Mouse (Mus musculus) megakaryocyte, embryonic 14.5 days (primary cell): ENCODE measurements around the gene Rps6ka5. TPM values are rescaled to one million over a fixed set of nuclear protein-coding genes. Genes with fewer than 3 reads are reported as not detected.

Source experiments
- H3K27me3 ChIP-seq: replicated peaks from 2 replicates; pipeline ENCODE3; 2012; ENCODE audit warnings: inconsistent platforms
- H3K36me3 ChIP-seq: replicated peaks from 2 replicates; pipeline ENCODE3; 2012; ENCODE audit warnings: low read length, inconsistent platforms, mixed read lengths
- H3K4me1 ChIP-seq: 2 replicates; pipeline ENCODE4 v1.6.1; 2012; ENCODE audit warnings: inconsistent platforms
- H3K4me3 ChIP-seq: replicated peaks from 2 replicates; pipeline ENCODE3; 2012; ENCODE audit warnings: moderate library complexity, mild to moderate bottlenecking, inconsistent platforms
- H3K9me3 ChIP-seq: 2 replicates; pipeline ENCODE4 v1.6.1; 2012; ENCODE audit warnings: inconsistent platforms
- FLI1 ChIP-seq: IDR thresholded peaks from 2 replicates; pipeline ENCODE4 v1.6.1; 2012; ENCODE audit warnings: low read length, inconsistent platforms, mixed read lengths
- GATA1 ChIP-seq: IDR thresholded peaks from 3 replicates; pipeline ENCODE4 v1.6.1; 2012; ENCODE audit warnings: mixed read lengths, low read length, inconsistent platforms, borderline replicate concordance
- polyA plus RNA-seq: library from polyadenylated mRNA; stranded (reverse); fragments of >175 nt; gene quantifications from 2 replicates; pipeline ENCODE4 v1.2.3, GENCODE M21; 2012; ENCODE audit warnings: low replicate concordance; ENCODE audit not compliant: insufficient read depth

The Rps6ka5 gene
- polyA plus RNA-seq, 1 experiment, result 1.3 TPM

DNA sequence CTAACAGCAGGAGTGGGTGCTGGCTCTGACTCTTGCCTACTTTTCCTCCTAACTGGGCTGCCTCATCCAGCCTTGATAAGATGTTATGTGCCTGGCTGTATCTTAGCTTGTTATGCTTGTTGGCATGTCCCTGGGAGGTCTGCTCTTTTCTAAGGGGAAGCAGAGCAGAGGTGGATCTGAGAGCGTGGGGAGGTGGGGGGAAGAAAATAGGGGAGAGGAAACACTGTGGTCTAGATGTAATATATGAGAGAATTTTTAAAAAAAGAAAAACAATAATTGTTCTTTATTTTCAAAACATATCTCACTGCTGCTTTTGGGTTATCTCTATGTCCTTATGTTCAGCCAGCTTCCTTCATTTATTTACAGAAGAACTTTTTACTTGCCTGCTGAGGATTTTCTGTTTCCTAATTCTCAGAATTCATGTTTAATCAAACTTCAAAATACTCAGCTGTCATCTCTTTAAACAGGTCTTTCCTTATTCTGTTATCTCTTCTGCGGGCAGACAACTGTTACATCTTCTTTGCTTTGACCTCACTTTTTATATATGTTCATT, 56.1 kb downstream of the Rps6ka5 start:
- TF ChIP-seq GATA1 (no peak), FLI1 (no peak)
- Histone ChIP-seq H3K27me3 (no peaks in the 10 kb centered on the region), H3K4me3 (no peak overlapping the region), H3K4me1 (peaks cover 51% of the 10 kb centered on the region), H3K9me3 (no peaks in the 10 kb centered on the region), H3K36me3 (peaks cover 22% of the 10 kb centered on the region)

- H3K4me1 ChIP-seq, result peaks cover 44% of the 10 kb centered on the region
- H3K36me3 ChIP-seq, result peaks cover 27% of the 10 kb centered on the region
- no peak for TF ChIP-seq GATA1
- TF ChIP-seq FLI1, result no peak
- no peaks in the 10 kb centered on the region for H3K9me3 ChIP-seq
- H3K4me3 ChIP-seq, result no peak overlapping the region
- H3K27me3 ChIP-seq, result no peaks in the 10 kb centered on the region
Measured at GRCm38 (mm10) chr12:100665294-100665693, 61.5 kb downstream of the Rps6ka5 start.

DNA sequence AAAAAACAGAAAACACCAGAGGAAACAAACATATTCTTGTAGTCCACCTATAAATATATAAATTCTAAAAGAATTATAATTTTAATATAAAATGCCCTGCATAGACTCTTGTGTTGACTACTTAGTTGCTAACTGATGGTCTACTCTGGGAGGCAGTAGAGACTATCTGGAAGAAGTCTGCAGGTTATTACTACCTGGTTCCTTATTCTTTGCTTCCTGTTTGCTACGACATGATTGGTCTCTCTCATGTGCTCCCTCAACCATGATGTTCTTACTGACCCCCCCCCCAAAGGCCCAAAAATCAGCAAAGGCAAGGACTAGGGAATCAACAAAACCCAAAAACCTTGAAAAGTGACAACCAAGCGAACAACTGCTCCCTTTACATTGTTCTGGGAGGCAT, 66.7 kb downstream of the Rps6ka5 start:
- no peak overlapping the region for H3K4me3 ChIP-seq
- TF ChIP-seq FLI1, result no peak
- TF ChIP-seq GATA1, result no peak
- H3K27me3 ChIP-seq, result no peaks in the 10 kb centered on the region
- H3K9me3 ChIP-seq, result no peaks in the 10 kb centered on the region
- H3K4me1 ChIP-seq, result peaks cover 7% of the 10 kb centered on the region
- peaks cover 28% of the 10 kb centered on the region for H3K36me3 ChIP-seq

GRCm38 (mm10) chr12:100655972-100656371, 70.8 kb downstream of the Rps6ka5 start:
- Histone ChIP-seq H3K27me3 (no peaks in the 10 kb centered on the region), H3K4me3 (no peak overlapping the region), H3K36me3 (peaks cover 23% of the 10 kb centered on the region), H3K4me1 (no peaks in the 10 kb centered on the region), H3K9me3 (no peaks in the 10 kb centered on the region)
- TF ChIP-seq GATA1, result no peak

DNA sequence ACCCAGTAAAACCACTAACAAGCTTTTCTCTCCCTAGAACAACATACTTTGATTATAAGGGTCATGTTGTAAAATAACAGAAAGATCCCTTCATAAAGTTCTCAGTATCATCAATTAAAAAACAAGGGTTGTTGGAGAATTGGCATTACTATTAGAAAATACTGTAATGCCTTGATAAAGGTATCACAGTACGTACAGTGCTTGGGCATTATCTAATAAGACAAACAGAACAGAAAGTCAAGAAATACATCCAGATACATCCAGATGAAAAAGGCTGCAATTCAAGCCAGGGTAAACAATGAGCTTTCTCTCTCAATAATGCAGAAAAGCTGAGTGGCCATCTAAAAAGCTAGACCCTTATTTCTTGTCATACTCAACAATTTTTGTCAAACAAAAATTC, 84.8 kb downstream of the Rps6ka5 start:
- Histone ChIP-seq H3K4me3 (no peak overlapping the region), H3K9me3 (no peaks in the 10 kb centered on the region), H3K36me3 (peaks cover 16% of the 10 kb centered on the region), H3K4me1 (peaks cover 25% of the 10 kb centered on the region), H3K27me3 (no peaks in the 10 kb centered on the region)
- TF ChIP-seq GATA1, result no peak
- no peak for TF ChIP-seq FLI1

DNA sequence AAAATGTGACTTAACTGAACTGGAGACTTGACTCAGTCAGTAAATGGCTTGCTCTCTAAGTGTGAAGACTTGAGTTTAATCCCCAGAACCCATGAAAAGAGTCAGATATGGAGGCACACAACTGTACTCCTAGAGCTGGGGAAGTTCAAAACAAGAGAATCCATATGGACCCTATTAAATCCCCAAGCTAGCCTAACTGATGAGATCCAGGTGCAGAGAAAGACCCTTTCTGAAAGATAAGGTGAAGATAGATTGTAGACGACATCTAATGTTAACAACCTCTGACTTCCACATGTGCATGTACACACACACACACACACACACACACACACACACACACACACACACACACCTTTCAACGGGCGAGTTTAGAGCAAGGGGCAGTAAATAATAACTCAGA, 86.1 kb downstream of the Rps6ka5 start:
- Histone ChIP-seq H3K4me1 (peaks cover 37% of the 10 kb centered on the region), H3K36me3 (peaks cover 14% of the 10 kb centered on the region), H3K9me3 (no peaks in the 10 kb centered on the region), H3K27me3 (no peaks in the 10 kb centered on the region), H3K4me3 (no peak overlapping the region)
- TF ChIP-seq FLI1 (no peak), GATA1 (no peak)

DNA sequence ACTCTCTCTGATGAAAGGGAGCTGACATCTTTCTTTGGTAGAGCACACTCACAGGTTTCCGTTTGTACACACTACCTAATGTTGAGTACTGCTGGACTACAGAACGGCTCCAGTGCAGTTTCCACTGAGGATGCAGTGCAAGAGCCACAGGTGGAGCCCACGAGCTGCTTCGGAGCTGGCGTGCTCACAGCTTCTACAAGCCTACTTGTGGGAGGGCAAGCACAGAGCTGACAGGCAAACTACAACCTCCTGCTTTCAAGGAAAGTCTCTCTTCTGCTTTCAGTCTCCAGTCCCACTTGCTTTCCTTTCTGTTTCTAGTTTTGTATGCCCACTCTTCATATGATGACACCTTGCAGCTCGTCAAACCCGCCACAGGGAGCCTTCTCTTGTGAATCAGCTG, 87.1 kb downstream of the Rps6ka5 start:
- H3K4me3 ChIP-seq, result peak overlapping the region; percentile 67
- TF ChIP-seq GATA1 (no peak), FLI1 (no peak)
- H3K4me1 ChIP-seq, result peaks cover 48% of the 10 kb centered on the region
- peaks cover 5% of the 10 kb centered on the region for H3K36me3 ChIP-seq
- H3K27me3 ChIP-seq, result no peaks in the 10 kb centered on the region
- H3K9me3 ChIP-seq, result no peaks in the 10 kb centered on the region

DNA sequence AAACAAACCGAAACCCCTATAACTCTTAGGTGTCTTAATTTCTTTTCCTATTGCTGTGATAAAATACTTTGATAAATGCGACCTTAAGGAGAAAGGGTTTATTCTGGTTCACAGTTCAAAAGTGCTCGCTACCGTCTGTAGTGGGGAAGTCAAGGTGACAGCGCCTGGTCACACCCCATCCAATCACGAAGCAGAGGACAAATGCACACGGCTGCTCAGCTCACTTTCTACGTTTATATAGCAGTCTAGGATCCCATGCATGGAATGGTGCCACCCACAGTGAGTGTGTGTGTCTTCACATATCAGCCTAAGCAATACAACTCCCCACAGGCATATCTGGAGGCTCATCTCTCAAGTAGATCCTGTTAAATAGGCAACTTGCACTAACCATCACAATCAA, 88.9 kb downstream of the Rps6ka5 start:
- H3K4me1 ChIP-seq, result peaks cover 63% of the 10 kb centered on the region
- peaks cover 7% of the 10 kb centered on the region for H3K36me3 ChIP-seq
- no peaks in the 10 kb centered on the region for H3K27me3 ChIP-seq
- no peak for TF ChIP-seq GATA1
- no peak for TF ChIP-seq FLI1
- H3K4me3 ChIP-seq, result no peak overlapping the region
- no peaks in the 10 kb centered on the region for H3K9me3 ChIP-seq

DNA sequence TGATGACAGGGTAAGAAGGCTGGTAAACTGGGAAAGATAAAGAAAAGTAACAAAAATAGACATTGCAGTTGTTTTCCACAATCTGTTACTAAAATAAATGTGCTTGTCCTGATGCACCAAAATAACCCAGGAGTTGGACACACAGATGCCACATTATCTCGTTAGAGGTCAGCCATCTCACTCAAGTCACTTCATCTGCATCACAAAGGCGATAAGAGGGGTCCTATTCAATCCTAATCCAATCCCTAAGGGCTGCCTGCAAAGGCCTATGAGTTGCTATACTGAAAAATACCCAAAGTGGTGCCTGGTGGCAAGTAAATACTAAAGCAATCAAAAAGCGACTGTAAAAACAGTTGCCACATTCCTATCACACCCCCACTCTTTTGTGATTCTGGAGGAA, 90.0 kb downstream of the Rps6ka5 start:
- Histone ChIP-seq H3K27me3 (no peaks in the 10 kb centered on the region), H3K4me1 (peaks cover 73% of the 10 kb centered on the region), H3K36me3 (peaks cover 7% of the 10 kb centered on the region), H3K4me3 (no peak overlapping the region), H3K9me3 (no peaks in the 10 kb centered on the region)
- TF ChIP-seq GATA1 (no peak), FLI1 (no peak)

DNA sequence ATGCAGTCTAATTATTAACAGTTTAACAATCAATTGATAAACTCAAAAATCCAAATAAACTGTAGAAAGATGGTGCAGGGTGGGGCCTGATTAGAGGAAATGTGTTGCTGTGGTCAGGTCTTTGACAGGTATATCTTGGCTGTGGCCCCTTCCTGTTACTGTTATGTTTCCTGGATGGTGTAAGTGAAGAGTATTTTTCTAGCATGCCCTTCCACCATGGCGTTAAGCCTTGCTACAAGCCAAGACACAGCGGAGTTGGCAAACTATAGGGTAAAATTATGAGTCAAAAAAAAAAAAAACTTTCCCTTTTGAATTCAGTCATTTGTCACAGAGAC, 90.5 kb downstream of the Rps6ka5 start:
- Histone ChIP-seq H3K36me3 (peaks cover 7% of the 10 kb centered on the region), H3K9me3 (no peaks in the 10 kb centered on the region), H3K27me3 (no peaks in the 10 kb centered on the region), H3K4me1 (peaks cover 76% of the 10 kb centered on the region), H3K4me3 (no peak overlapping the region)
- TF ChIP-seq FLI1, result no peak
- no peak for TF ChIP-seq GATA1
